Mouse (Mus musculus) kidney, embryonic 16.5 days (tissue): ENCODE results near the gene Gp1ba. TPM values are rescaled to one million over a fixed set of nuclear protein-coding genes. Genes with fewer than 3 reads are reported as not detected.

ENCODE experiments used
- ATAC-seq: fragments of 200-750 bp; cut with Nextera tagmentation; 2 replicates; pipeline ENCODE4 v1.8.0; 2017; ENCODE audit warnings: moderate TSS enrichment; ENCODE audit not compliant: low FRiP score, low TSS enrichment
- H3K27ac ChIP-seq: fragments of 300-500 bp; sonication (generic); 2 replicates; pipeline ENCODE4 v1.5.1; 2014; ENCODE audit warnings: low read length
- H3K27me3 ChIP-seq: fragments of 300-500 bp; sonication (generic); 2 replicates; pipeline ENCODE4 v1.6.1; 2014; ENCODE audit warnings: low read length, control low read depth, mixed read lengths; ENCODE audit not compliant: insufficient read depth
- H3K36me3 ChIP-seq: fragments of 300-500 bp; sonication (generic); 2 replicates; pipeline ENCODE4 v1.6.1; 2014; ENCODE audit warnings: low read length, control low read depth, mixed read lengths; ENCODE audit not compliant: insufficient read depth
- H3K4me1 ChIP-seq: fragments of 300-500 bp; sonication (generic); 2 replicates; pipeline ENCODE4 v1.6.1; 2014; ENCODE audit warnings: low read length, control low read depth, mixed read lengths; ENCODE audit not compliant: insufficient read depth
- H3K4me2 ChIP-seq: fragments of 300-500 bp; sonication (generic); replicated peaks from 2 replicates; pipeline ENCODE4 v1.6.1; 2014; ENCODE audit warnings: low read depth, low read length
- H3K4me3 ChIP-seq: fragments of 300-500 bp; sonication (generic); 2 replicates; pipeline ENCODE4 v1.5.1; 2014; ENCODE audit warnings: mild to moderate bottlenecking, low read length
- H3K9ac ChIP-seq: fragments of 300-500 bp; sonication (generic); replicated peaks from 2 replicates; pipeline ENCODE4 v1.6.1; 2014; ENCODE audit warnings: low read length
- H3K9me3 ChIP-seq: fragments of 300-500 bp; sonication (generic); 2 replicates; pipeline ENCODE4 v1.6.1; 2016; ENCODE audit warnings: low read length, control low read depth
- WGBS: fragments of 180-500 bp; shearing (Covaris S2); extraction: QIAGEN DNeasy Blood & Tissue Kit; methylation state at CpG from one replicate; pipeline ENCODE4 v1.1.7; 2014; 5-methylcytosine and 5-hydroxymethylcytosine counted together
- polyA plus RNA-seq: library from polyadenylated mRNA; unstranded; fragments of >200 nt; fragmentation: Nextera tagmentation; extraction: Ambion mirVana; gene quantifications from 2 replicates; pipeline ENCODE4 v1.2.1, GENCODE M21; 2015

The Gp1ba gene
- polyA plus RNA-seq, 1 experiment from 2014 or later = 0.11 TPM

DNA sequence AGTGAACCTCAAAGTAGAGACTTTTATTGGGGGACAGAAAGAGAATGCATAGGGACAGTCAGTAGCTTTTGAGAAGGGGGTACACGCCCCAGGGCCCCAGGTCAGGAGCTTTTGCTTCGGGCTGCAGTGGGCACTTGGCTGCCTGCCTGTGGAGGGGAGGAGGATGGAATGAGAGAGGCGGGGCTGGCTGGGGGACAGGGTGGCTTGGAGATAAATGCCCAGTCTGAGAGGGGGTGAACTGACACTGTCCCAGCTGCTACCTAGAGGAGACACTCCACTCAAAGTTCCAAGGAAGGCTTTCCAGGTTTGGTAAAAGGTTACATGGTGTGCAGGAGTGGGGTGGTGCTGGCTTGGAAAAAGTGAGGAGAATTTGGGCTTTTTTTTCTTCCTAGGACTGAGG is 18.0 kb downstream of the Gp1ba start, which contains the start of gene Eno3:
Eno3 (plus strand) TSS at position 239 of the 400 bp plus-strand sequence.
- Histone ChIP-seq H3K4me2 (peak within 1 kb of the TSS; percentile 98), H3K9ac (peak within 1 kb of the TSS; percentile 99), H3K36me3 (peaks cover 20% of the 10 kb centered on the region), H3K27ac (peak within 1 kb of the TSS; percentile 99), H3K27me3 (no peaks in the 10 kb centered on the region), H3K4me3 (peak within 1 kb of the TSS; percentile 100), H3K9me3 (no peaks in the 10 kb centered on the region), H3K4me1 (peaks cover 37% of the 10 kb centered on the region)
- ATAC-seq = no peak
- 7% methylated on average over 3 of the region's 3 CpGs for WGBS

DNA sequence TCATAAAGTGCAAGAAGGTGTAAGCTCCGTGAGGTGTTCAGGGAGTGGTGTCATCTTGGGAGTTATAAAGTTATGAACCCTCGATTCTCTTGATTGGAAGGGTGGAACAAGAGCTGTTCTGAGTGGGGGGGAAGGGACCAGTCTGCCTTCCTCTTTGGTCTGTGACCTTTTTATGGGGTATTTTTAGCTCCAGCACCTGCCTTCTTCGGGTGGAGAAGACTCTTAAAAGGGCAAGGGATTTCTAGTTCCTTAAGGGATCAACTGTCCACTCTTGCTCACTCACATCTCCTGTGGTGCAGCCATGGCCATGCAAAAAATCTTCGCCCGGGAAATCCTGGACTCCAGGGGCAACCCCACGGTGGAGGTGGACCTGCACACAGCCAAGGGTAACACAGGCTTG is 18.7 kb downstream of the Gp1ba start:
- peak overlapping the region; percentile 4; the same call in 1 of the 2 replicates for H3K9ac ChIP-seq
- no peaks in the 10 kb centered on the region for H3K27me3 ChIP-seq
- no peak overlapping the region for H3K4me3 ChIP-seq
- H3K4me2 ChIP-seq = no peak overlapping the region
- 0 out of 2 replicates have a peak overlapping the region, but pooled peaks have one; percentile 99 for H3K27ac ChIP-seq
- no peak for ATAC-seq
- peaks cover 18% of the 10 kb centered on the region for H3K36me3 ChIP-seq
- WGBS = 28% methylated on average over 6 of the region's 6 CpGs
- peaks cover 31% of the 10 kb centered on the region for H3K4me1 ChIP-seq
- no peaks in the 10 kb centered on the region for H3K9me3 ChIP-seq

DNA sequence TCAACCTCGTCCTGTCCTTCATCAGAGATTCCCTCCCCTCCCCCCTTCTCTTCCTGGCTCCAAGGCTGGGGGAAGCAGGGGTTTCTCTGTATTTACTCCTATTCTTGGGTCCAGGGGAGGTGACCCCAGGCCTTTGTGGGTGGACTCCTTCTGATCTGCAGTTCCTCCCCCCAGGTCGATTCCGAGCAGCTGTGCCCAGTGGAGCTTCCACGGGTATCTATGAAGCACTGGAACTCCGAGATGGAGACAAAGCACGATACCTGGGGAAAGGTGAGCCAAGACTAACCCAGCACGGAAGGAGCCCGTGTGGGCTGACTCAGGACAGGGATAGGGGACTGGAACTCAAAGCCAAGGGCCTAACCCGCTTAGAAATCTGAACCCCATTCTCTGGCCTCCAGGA is 19.1 kb downstream of the Gp1ba start:
- H3K4me2 ChIP-seq = no peak overlapping the region
- ATAC-seq = no peak
- no peak overlapping the region for H3K27ac ChIP-seq
- H3K9ac ChIP-seq = peak overlapping the region; percentile 3; the same call in 1 of the 2 replicates
- H3K27me3 ChIP-seq = no peaks in the 10 kb centered on the region
- no peak overlapping the region for H3K4me3 ChIP-seq
- WGBS = 36% methylated on average over 9 of the region's 9 CpGs
- peaks cover 18% of the 10 kb centered on the region for H3K36me3 ChIP-seq
- peaks cover 26% of the 10 kb centered on the region for H3K4me1 ChIP-seq
- H3K9me3 ChIP-seq = no peaks in the 10 kb centered on the region

DNA sequence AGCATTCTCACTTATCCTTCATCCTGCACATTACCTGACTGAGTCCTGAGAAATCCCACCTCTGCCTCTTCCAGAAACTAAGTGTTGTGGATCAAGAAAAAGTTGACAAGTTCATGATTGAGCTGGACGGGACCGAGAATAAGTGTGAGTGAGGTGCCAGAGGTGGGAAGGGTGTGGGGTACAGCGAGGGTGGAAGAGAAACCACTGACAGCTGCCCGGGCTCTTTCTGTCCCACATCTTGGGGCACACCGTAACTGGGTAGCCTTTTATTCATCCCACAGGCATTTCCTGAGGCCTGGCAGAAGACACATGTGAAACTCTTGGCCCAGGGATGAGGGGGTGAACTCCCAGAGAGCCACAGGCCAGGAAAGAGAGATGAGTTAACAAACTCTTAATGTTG is 19.6 kb downstream of the Gp1ba start:
- H3K27me3 ChIP-seq = no peaks in the 10 kb centered on the region
- WGBS = 79% methylated on average over 5 of the region's 5 CpGs
- H3K4me1 ChIP-seq = peaks cover 26% of the 10 kb centered on the region
- H3K4me3 ChIP-seq = no peak overlapping the region
- peaks cover 22% of the 10 kb centered on the region for H3K36me3 ChIP-seq
- H3K9me3 ChIP-seq = no peaks in the 10 kb centered on the region
- H3K4me2 ChIP-seq = no peak overlapping the region
- H3K9ac ChIP-seq = no peak overlapping the region
- no peak overlapping the region for H3K27ac ChIP-seq
- no peak for ATAC-seq

DNA sequence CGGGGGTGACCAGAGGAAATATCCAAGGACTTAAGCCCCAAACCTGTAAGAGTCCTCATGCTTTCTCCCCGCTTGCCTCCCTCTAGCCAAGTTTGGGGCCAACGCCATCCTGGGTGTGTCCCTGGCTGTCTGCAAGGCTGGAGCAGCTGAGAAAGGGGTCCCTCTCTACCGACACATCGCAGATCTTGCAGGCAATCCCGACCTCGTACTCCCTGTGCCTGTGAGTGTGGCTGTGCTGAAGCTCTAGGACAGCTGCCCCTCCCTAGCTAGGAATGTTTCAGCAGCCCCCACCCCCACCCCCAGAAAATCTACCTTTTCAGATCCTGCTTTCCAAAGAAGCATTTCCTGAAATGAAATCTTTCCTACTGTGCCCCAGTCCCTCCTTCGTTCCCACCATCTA is 20.0 kb downstream of the Gp1ba start:
- no peaks in the 10 kb centered on the region for H3K27me3 ChIP-seq
- H3K4me1 ChIP-seq = peaks cover 26% of the 10 kb centered on the region
- H3K27ac ChIP-seq = no peak overlapping the region
- H3K4me2 ChIP-seq = no peak overlapping the region
- H3K36me3 ChIP-seq = peaks cover 26% of the 10 kb centered on the region
- no peak overlapping the region for H3K9ac ChIP-seq
- no peak overlapping the region for H3K4me3 ChIP-seq
- no peaks in the 10 kb centered on the region for H3K9me3 ChIP-seq
- WGBS = 72% methylated on average over 8 of the region's 8 CpGs
- ATAC-seq = no peak

DNA sequence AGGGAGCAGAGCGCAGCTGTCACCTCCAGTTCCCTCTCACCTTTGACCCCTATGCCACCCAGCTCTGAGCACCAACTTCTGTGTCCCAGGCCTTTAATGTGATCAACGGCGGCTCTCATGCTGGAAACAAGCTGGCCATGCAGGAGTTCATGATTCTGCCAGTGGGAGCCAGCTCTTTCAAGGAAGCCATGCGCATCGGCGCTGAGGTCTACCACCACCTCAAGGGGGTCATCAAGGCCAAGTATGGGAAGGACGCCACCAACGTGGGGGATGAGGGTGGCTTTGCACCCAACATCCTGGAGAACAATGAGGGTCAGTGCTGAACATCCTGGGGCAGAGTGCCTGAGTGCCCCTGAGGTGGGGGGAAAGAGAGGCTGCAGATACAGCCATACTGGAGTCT is 21.6 kb downstream of the Gp1ba start:
- Histone ChIP-seq H3K4me2 (no peak overlapping the region), H3K9ac (no peak overlapping the region), H3K4me3 (no peak overlapping the region), H3K4me1 (peaks cover 25% of the 10 kb centered on the region), H3K27ac (no peak overlapping the region), H3K36me3 (peaks cover 40% of the 10 kb centered on the region), H3K27me3 (no peaks in the 10 kb centered on the region), H3K9me3 (no peaks in the 10 kb centered on the region)
- 81% methylated on average over 8 of the region's 8 CpGs for WGBS
- ATAC-seq = no peak

DNA sequence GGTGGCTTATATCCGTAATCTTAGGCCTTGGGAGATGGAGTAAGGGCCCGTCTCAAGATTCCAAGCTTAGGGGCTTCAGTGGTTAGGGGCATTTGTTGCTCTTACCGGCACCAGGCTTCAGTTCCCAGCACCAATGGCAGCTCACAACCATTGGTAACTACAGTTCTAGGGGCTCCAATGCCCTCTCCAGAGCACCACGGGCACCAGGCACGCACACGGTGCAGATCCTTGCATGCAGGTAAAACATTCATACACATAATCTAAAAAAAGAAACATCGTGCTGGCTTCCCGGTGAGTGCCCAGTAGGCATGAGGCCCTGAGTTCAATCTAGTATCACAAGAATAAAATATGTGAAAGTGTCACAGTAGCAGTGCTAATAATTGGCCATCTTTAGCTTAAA is 24.2 kb downstream of the Gp1ba start:
- 93% methylated on average over 8 of the region's 8 CpGs for WGBS
- Histone ChIP-seq H3K27me3 (no peaks in the 10 kb centered on the region), H3K9ac (no peak overlapping the region), H3K4me3 (no peak overlapping the region), H3K36me3 (peaks cover 49% of the 10 kb centered on the region), H3K4me1 (peaks cover 12% of the 10 kb centered on the region), H3K9me3 (no peaks in the 10 kb centered on the region), H3K27ac (no peak overlapping the region), H3K4me2 (no peak overlapping the region)
- no peak for ATAC-seq

DNA sequence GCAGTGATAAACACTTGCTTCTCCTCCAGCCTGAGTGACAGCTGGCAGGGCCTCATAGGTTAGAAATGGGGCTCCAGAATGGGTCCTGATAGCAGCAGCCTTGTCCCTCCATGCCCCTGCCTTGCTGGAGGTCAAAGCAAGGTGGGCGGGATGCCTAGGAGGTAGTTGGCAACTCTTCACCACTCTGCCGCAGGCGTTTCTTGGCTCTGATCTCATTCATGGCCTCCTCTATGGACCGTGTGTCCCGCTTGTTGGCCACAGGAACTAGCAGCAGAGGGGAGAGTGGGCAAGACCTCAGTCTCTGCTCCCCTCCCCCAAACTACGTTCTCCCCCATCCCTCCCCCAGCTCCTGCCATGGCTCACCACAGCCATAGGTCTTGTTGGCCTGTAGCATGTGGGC is 25.0 kb downstream of the Gp1ba start:
- Histone ChIP-seq H3K27ac (no peak overlapping the region), H3K36me3 (peaks cover 49% of the 10 kb centered on the region), H3K4me1 (peaks cover 14% of the 10 kb centered on the region), H3K4me3 (no peak overlapping the region), H3K9ac (no peak overlapping the region), H3K4me2 (no peak overlapping the region), H3K9me3 (no peaks in the 10 kb centered on the region), H3K27me3 (no peaks in the 10 kb centered on the region)
- 94% methylated on average over 6 of the region's 6 CpGs for WGBS
- ATAC-seq = no peak

DNA sequence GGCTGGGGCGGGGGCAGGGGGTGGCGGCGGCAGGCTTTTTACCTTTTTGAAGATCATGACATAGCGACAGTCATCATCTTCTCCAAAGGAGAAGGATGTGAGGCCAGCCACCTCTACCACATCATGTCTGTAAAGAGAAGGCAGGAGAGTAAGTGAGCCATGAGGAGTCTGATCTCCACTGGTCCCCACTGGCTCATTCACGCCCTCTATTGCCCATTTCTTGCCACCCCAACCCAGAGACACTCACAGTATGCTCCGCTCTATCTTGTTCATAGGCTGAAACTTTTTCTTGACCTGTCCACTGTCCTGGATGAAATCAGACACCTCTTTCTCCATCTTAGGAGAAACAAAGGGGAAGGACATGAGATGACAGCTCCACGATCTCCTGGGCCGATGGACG is 25.8 kb downstream of the Gp1ba start:
- 85% methylated on average over 9 of the region's 9 CpGs for WGBS
- no peak overlapping the region for H3K27ac ChIP-seq
- peaks cover 49% of the 10 kb centered on the region for H3K36me3 ChIP-seq
- ATAC-seq = no peak
- no peak overlapping the region for H3K4me3 ChIP-seq
- peaks cover 14% of the 10 kb centered on the region for H3K4me1 ChIP-seq
- H3K9ac ChIP-seq = no peak overlapping the region
- H3K9me3 ChIP-seq = no peaks in the 10 kb centered on the region
- no peaks in the 10 kb centered on the region for H3K27me3 ChIP-seq
- H3K4me2 ChIP-seq = no peak overlapping the region

DNA sequence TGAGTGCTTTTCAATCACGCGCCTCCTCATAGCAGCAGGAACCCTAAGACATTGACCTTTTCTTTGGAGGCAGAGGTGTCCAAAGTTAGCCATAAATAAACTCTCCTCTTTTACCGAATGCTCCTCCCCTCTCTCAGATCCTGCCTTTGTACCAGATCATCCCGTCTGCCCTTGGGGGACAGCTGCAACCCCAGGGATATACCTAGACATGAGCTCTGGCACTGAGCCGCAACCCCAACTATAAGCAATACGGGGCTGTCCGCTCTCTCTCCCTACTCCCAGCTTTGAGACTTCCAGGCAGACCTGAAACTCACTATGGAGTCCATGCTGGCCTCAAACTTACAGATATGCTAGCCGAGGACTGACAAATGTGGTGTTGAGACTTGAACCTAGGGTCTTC is 27.8 kb downstream of the Gp1ba start:
- Histone ChIP-seq H3K27ac (no peak overlapping the region), H3K9ac (no peak overlapping the region), H3K9me3 (no peaks in the 10 kb centered on the region), H3K4me1 (peaks cover 24% of the 10 kb centered on the region), H3K4me3 (no peak overlapping the region), H3K36me3 (peaks cover 42% of the 10 kb centered on the region), H3K27me3 (no peaks in the 10 kb centered on the region), H3K4me2 (no peak overlapping the region)
- 94% methylated on average over 8 of the region's 8 CpGs for WGBS
- ATAC-seq = no peak
